Mouse (Mus musculus) kidney, adult 2 months (tissue): Measurements from ENCODE around the gene Fat2.

Experiments used
- CTCF ChIP-seq: fragments of 200-500 bp; conservative IDR thresholded peaks from 2 replicates; pipeline ENCODE4 v1.5.1; 2011; ENCODE audit warnings: low read depth, mild to moderate bottlenecking, control low read depth, low read length, moderate library complexity, mixed read lengths; ENCODE audit not compliant: insufficient read depth, insufficient read length
- POLR2A ChIP-seq: fragments of 200-500 bp; IDR thresholded peaks from one replicate; pipeline ENCODE4 v1.6.1; 2011; ENCODE audit warnings: low read depth, low read length, control low read depth

GRCm38 (mm10) chr11:55291901-55292300, 44.5 kb downstream of the Fat2 start:
- no peak for TF ChIP-seq CTCF
- TF ChIP-seq POLR2A = no peak
